Mouse (Mus musculus): Measurements from ENCODE around the gene Dph5.
A peak's percentile ranks its signal among the peaks of the same experiment; 100 is the strongest.
"Not testable (repeated sequence)": the region's sequence is repeated elsewhere in the genome, so short reads cannot be mapped to it uniquely, and the experiment has no call there.

The Dph5 gene

GRCm38 (mm10) chr3:115887427-115888309, at the start of gene Dph5:
Dph5 (plus strand) TSS chr3:115887837.
- DNase-seq: peak; percentile 92

GRCm38 (mm10) chr3:115844566-115844965, 43.1 kb upstream of the Dph5 start:
- no peak for DNase-seq

GRCm38 (mm10) chr3:115845032-115845618, 42.5 kb upstream of the Dph5 start:
- DNase-seq: no peak

- no peak for DNase-seq
Measured at GRCm38 (mm10) chr3:115845724-115846123, 41.9 kb upstream of the Dph5 start.

- DNase-seq: no peak
Measured at GRCm38 (mm10) chr3:115846153-115846552, 41.5 kb upstream of the Dph5 start.

GRCm38 (mm10) chr3:115848686-115849480, 38.8 kb upstream of the Dph5 start:
- no peak for DNase-seq

GRCm38 (mm10) chr3:115850946-115851345, 36.7 kb upstream of the Dph5 start:
- no peak for DNase-seq

GRCm38 (mm10) chr3:115854672-115855191, 32.9 kb upstream of the Dph5 start:
- DNase-seq: no peak

GRCm38 (mm10) chr3:115855576-115855975, 32.1 kb upstream of the Dph5 start:
- DNase-seq: no peak

GRCm38 (mm10) chr3:115856484-115857022, 31.1 kb upstream of the Dph5 start:
- no peak for DNase-seq

- DNase-seq: no peak
Measured at GRCm38 (mm10) chr3:115857436-115857835, 30.2 kb upstream of the Dph5 start.

GRCm38 (mm10) chr3:115858822-115859221, 28.8 kb upstream of the Dph5 start:
- DNase-seq: no peak

GRCm38 (mm10) chr3:115860780-115861179, 26.9 kb upstream of the Dph5 start:
- not testable (repeated sequence) for DNase-seq

- no peak for DNase-seq
Measured at GRCm38 (mm10) chr3:115863487-115863886, 24.1 kb upstream of the Dph5 start.

GRCm38 (mm10) chr3:115867150-115867549, 20.5 kb upstream of the Dph5 start:
- DNase-seq: peak; percentile 7

GRCm38 (mm10) chr3:115867901-115868300, 19.7 kb upstream of the Dph5 start:
- no peak for DNase-seq

- DNase-seq: no peak
Measured at GRCm38 (mm10) chr3:115869360-115869759, 18.3 kb upstream of the Dph5 start.

- no peak for DNase-seq
Measured at GRCm38 (mm10) chr3:115875551-115875950, 12.1 kb upstream of the Dph5 start.

GRCm38 (mm10) chr3:115877133-115877532, 10.5 kb upstream of the Dph5 start:
- DNase-seq: no peak

- DNase-seq: no peak
Measured at GRCm38 (mm10) chr3:115884086-115884485, 3.6 kb upstream of the Dph5 start.

GRCm38 (mm10) chr3:115888310-115889106, 871 bp downstream of the Dph5 start:
- no peak for DNase-seq

- no peak for DNase-seq
Measured at GRCm38 (mm10) chr3:115892341-115892740, 4.7 kb downstream of the Dph5 start.

All from kidney, postnatal 10 days (tissue).